Mouse (Mus musculus) midbrain, embryonic 16.5 days (tissue): ENCODE data around the gene Lman1l. TPM values are rescaled to one million over a fixed set of nuclear protein-coding genes. Genes with fewer than 3 reads are reported as not detected.

ENCODE experiments used
- polyA plus RNA-seq: library from polyadenylated mRNA; unstranded; fragments of >200 nt; fragmentation: Nextera tagmentation; extraction: Ambion mirVana; gene quantifications from 2 replicates; pipeline ENCODE4 v1.2.1, GENCODE M21; 2015

Lman1l gene
- polyA plus RNA-seq, 1 experiment from 2014 or later = not detected

Other genes starting within 250 kb of the Lman1l start
- gene Ppcdc, start 180.7 kb downstream of the Lman1l start, polyA plus RNA-seq = 24.0 and 25.5 TPM in 2 replicates
- gene Scamp5, start 152.7 kb downstream of the Lman1l start, polyA plus RNA-seq = 168 and 191 TPM in 2 replicates
- 24.7 and 30.0 TPM in 2 replicates for gene Rpp25, start 116.7 kb downstream of the Lman1l start, polyA plus RNA-seq
- gene Cox5a, start 99.5 kb downstream of the Lman1l start, polyA plus RNA-seq = 818 and 833 TPM in 2 replicates
- 23.2 and 24.2 TPM in 2 replicates for gene Fam219b, start 83.2 kb downstream of the Lman1l start, polyA plus RNA-seq
- gene Mpi, start 68.0 kb downstream of the Lman1l start, polyA plus RNA-seq = 75.4 and 77.6 TPM in 2 replicates
- gene Scamp2, start 59.8 kb downstream of the Lman1l start, polyA plus RNA-seq = 44.1 and 44.2 TPM in 2 replicates
- gene Ulk3, start 31.3 kb downstream of the Lman1l start, polyA plus RNA-seq = 29.5 and 38.3 TPM in 2 replicates
- 0.46 and 1.3 TPM in 2 replicates for gene Cplx3, start 14.5 kb downstream of the Lman1l start, polyA plus RNA-seq
- gene Csk, start 32.9 kb upstream of the Lman1l start, polyA plus RNA-seq = 38.2 and 39.2 TPM in 2 replicates
- not detected in 2 replicates for gene Cyp1a2, start 62.9 kb upstream of the Lman1l start, polyA plus RNA-seq
- 0.06 and 0.12 TPM in 2 replicates for gene Cyp1a1, start 67.2 kb upstream of the Lman1l start, polyA plus RNA-seq
- 31.8 and 34.7 TPM in 2 replicates for gene Edc3, start 87.8 kb upstream of the Lman1l start, polyA plus RNA-seq
- gene Clk3, start 145.1 kb upstream of the Lman1l start, polyA plus RNA-seq = 58.8 and 62.9 TPM in 2 replicates
- gene Arid3b, start 216.0 kb upstream of the Lman1l start, polyA plus RNA-seq = 6.6 and 9.1 TPM in 2 replicates